Mouse (Mus musculus) brain, adult 10 weeks (tissue): Measurements from ENCODE around the gene Gm49353. TPM values are rescaled to one million over a fixed set of nuclear protein-coding genes. Genes with fewer than 3 reads are reported as not detected.

ENCODE experiments used
- polyA plus RNA-seq: library from polyadenylated mRNA; stranded (reverse); fragments of 350-450 nt; fragmentation: Illumina TruSeq; extraction: RNeasy Lipid Tissue Mini Kit (QIAGEN cat#74804); gene quantifications from one replicate; pipeline ENCODE4 v1.2.3, GENCODE M21; 2015; ENCODE audit warnings: low read depth, low replicate concordance

Gene Gm49353
- 14.2 TPM for polyA plus RNA-seq

GRCm38 (mm10) chr10:29198642-29199041, at the start of gene Gm49353:
TSS of gene Gm49353 (plus strand) at chr10:29198954.

GRCm38 (mm10) chr10:29211453-29211852, 12.7 kb downstream of the Gm49353 start, which contains the start of gene 9330159F19Rik:
TSS of gene 9330159F19Rik (plus strand) at chr10:29211606.

Other genes with a start within 250 kb of the Gm49353 start
- gene 2310057J18Rik, start 212.7 kb upstream of the Gm49353 start, polyA plus RNA-seq = not detected
- 47.8 TPM for gene Soga3, start 55.1 kb upstream of the Gm49353 start, polyA plus RNA-seq
- gene 9330159F19Rik, start 12.7 kb downstream of the Gm49353 start, polyA plus RNA-seq = 50.4 TPM
- 45.2 TPM for gene Echdc1, start 114.2 kb downstream of the Gm49353 start, polyA plus RNA-seq
- gene Rnf146, start 163.5 kb downstream of the Gm49353 start, polyA plus RNA-seq = 72.6 TPM